Mouse (Mus musculus) frontal cortex, adult (tissue): ENCODE data around the gene Rasgef1b.

Source experiments
- ATAC-seq: cut with Nextera tagmentation; 2 replicates; pipeline ENCODE4 v1.9.2; 2017; ENCODE audit warnings: mild to moderate bottlenecking, moderate library complexity, mixed read lengths; ENCODE audit not compliant: low TSS enrichment

The Rasgef1b gene

DNA sequence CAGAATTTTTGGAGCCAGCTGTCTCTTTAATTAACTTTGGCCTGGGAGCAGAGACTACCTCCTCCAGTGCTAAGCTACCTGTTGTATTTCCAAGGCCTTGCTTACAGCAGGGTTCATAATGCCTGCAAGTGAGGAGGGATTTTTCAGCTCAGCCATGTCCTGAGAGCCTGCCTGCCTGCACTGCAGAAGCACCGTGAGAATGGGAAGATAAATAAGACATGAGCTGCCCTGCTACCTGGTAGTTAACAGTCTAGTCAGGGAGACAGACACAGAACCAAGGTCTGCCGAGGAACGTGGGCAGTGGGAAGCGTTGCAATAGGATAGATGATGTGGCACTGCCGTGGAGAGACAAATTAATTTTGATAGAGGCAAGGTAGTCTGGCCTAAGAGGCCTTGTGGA is 277.4 kb downstream of the Rasgef1b start:
- no peak for ATAC-seq

DNA sequence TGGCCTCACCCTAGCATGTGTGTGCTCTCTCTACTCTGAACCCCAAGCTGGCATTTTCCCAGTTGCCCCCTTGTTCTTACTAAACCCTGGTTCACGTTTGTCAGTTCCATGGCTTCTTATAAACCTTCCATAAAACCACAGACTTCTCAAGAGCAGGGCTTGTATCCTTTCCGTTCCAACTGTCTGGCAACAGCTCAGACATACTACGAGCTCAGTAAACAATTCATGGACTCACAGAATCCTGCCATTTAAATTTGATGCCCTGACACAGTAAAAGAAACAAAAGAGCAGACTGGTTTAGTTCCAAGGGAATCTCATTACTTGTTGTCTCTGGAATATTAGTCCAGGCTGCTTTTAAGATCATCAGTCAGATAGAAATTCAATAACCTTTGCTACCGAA is 277.9 kb downstream of the Rasgef1b start:
- no peak for ATAC-seq

DNA sequence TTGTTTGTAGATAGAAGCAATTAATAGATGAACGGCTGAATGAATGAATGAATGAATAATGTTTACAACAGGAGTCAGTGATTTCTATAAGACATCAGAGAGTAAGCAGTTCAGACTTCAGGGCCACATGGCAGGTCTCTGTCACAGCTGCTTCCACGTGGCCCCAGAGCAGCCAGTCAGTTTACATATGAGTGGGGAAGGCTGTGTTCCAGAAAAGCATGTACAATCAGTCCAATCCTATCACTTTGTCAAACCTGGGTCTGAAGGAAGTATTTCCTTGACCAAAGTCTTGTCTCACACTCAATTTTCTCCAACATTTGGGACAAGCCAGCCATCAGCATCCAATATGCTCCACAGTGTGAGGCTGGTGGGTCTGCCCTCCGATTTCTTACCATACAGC is 278.4 kb downstream of the Rasgef1b start:
- no peak for ATAC-seq

DNA sequence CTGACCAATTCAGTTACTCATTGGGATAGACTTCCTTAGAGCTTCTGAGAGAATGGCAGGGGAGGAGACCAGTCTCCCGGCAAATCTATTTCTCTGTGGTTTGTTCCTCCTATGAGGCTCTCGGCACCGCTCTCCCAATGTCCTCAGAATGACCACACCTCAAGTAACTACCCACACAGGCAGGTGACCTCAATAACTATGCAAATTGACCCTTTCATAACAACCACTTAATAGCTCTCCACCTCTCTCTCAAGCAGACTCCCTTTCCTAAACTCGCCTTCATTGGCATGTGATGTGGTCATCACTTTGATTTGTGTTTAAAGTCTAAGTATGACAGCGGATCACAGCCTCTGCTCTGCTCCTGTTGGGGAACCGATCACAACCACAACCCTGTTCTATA is 281.4 kb downstream of the Rasgef1b start:
- ATAC-seq, result no peak

DNA sequence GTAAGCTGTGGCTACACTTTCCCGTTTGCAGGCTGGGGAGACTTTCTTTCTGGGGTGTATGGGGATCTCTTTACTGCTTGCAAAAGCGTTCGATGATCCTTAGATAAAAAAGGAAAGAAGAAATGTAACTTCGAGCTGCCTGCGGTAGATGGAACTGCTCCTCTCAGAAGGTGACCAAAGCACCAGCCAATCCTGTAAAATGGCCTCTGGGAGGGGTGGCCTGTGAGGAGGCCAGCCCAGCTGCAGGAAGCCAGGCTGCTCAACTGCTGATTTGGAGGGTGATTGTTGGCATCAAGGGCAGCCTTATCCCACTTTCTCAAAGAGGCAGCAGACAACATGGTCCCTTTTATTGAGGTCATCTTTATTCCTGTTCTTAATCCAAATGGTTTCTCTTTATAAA is 283.6 kb downstream of the Rasgef1b start:
- ATAC-seq, result no peak

DNA sequence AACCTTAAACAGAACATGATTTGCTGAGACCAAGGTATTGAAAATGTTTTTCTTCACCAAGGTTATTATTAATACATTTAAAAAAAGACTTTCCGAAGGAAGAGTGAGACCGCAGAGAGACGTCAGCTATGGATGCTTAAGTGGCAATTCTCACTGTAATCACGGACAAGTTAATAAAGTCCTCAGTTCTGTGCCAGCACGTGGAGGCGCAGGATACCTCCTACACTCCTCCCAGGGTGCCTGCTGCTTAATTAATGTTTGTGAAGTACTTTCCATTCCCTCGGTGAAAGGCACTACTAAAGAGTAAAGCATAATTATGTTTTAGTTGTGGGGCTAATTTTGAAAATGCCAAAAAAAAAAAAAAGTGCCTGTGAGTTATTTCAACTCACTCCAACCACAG is 284.1 kb downstream of the Rasgef1b start:
- ATAC-seq, result peak; percentile 23; the same call in 1 of the 2 replicates

DNA sequence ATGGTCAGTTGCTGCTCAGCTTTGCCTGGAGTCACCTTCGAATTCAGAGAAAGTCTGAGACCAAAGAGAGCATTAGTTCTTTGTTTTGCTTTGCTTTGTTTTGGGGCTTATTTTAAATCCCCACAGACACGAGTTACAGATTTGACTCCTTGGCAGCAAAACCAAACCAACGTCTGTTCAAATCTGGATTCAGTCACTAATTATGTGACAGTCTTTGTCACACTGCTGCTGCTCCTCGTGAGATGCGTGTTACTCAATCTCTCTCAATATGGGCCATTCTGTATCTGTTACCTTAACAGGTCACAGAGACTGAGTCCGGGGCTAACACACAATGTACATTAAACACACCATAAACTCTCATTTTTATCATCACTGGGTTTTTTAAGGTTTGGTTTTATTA is 288.8 kb downstream of the Rasgef1b start:
- ATAC-seq, result no peak

DNA sequence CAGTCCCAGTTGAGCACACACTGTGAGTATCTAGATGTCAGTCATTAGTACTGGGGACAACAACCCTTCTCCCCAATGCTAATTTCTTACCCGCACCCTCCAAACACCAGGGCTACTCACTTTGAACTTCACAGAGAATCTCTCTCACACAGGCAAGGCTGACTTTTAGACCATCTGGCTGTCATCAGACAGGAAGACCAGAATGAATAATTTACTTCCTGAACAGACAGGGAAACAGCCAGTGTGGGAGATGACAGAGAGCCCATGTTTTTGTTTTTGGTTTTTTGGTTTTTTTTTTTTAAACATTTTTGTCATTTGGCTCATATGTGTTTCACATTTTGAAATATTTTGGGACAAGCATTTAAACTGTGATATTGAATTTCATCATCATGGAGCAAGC is 290.3 kb downstream of the Rasgef1b start:
- no peak for ATAC-seq

DNA sequence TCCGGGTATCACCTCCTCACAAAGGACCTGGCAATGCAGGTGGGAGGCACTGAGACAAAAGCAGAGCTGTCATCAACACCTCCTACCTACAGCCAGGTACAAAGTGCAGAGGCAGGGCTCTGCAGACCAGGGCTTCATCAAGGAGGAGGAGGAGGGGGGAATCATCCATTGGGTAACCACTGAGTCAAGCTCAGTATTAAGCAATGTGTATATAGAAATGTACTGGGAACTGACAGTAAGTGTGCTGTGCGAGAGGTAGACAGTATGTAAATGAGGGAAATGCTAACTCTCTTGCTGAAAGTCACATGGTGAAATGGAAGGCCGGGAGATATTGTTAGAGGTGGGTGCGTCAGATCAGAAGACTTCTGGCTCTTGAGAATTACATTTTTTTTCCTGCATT is 294.6 kb downstream of the Rasgef1b start:
- ATAC-seq, result no peak

DNA sequence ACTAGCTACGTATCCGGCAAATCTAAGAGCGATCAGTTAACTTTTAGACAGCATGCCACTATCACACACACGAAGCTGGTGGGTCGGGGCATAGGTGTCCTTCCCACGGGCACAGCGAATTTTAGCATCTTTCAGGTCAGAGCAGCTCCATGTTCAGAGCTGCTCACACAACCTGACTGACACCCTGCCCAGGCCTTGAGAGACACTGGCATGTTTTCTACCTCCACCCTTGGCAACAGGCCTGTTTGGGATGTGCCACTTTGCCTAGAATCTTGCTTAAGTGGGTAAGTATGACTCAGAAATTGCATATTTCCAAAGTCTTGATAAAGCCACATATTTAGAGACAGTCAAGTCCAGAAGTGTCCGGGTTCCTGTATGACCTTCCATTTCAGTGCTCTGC is 296.4 kb downstream of the Rasgef1b start:
- peak; percentile 57; the same call in 1 of the 2 replicates for ATAC-seq

DNA sequence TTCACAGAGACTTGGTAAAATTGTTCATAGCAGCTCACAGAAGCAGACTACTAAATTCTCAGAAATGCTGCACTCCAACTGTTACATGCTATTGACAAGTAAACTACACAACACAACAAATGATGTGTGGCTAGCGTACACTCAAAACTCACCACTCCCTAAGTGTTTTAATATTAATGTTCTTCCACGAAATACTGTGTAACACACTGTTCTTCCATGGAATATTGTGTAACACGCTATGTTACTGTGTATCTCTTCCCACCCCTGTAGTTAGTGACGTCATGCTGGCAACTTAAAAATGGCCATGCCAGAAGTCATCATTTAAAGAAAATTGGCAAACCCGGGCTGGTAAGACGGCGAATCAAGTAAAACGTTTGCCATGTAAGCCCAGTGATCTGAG is 299.6 kb downstream of the Rasgef1b start:
- no peak for ATAC-seq

DNA sequence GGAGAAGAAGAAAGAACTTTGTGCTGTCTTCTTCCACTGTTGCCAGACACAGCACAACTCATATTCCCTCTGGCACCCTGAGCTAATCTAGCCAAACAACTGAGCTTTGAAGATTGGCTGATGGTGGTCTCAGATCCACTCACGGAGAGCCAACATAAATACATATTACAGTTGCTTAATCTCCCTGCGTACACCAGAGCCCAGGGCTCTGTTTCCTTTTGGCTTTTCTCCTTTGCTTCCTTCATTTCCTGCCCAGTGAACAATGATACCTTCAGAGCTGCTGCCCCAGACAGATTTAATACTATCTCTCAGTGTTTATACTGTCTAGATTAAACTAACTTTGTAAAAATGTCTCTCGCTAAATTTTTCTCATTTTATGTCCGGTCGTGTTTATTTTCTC is 300.2 kb downstream of the Rasgef1b start:
- ATAC-seq, result no peak

DNA sequence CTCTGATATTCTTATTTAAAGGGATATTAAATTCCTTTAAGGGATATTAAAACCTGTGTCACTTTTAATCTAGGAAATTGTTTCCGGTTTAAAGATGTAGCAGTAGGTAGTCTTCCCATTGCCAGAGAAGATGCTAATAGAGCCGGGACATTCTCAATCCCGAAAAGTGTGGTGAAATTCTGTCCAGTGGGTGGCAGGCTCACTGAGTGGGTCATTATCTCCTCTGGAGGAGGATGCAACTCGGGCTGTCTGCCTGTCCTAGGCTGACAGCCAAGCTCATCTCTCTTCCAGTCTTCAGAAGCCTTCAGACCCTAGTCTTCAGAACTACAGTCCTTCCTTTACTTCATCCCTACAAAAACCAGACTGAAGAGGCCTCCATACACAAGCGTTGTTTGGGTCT is 305.6 kb downstream of the Rasgef1b start:
- ATAC-seq, result peak; percentile 90

DNA sequence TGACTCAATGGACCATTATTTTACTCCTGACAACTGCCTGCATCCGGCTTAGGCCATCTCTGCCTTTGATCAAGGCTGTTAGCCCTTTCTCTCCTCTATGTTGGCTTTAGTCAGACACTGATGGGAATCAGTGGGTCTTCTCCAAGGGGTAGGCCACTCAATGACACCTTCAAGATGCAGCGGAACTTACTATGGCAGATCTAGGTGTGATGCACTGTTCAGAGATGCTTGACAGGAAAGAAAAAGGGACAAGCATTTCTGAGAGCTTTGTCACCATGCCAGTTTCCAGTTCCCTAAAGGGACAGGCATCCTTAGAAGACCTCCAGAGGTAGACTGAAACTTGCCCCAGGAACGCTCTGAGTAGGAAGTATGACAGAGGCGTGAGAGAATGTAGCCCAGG is 306.0 kb downstream of the Rasgef1b start:
- no peak for ATAC-seq

DNA sequence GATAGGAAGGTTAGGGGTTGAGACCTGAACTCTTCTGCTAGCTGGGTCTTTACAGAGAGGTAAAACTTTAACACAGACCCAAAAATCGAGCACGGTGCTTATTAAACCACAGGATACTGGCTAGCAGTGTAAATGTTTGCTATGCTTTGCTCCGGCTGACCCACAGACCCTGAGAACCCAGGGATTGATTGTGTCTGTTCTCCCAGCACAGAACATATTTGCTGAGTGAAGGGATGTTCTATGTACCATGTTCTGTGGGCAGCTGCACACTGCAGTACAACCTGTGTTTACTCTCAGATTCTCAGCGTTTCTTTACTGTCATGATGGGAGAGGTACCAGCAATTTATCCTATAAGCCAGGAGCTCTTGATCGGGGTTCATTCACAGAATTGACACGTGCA is 306.8 kb downstream of the Rasgef1b start:
- no peak for ATAC-seq

DNA sequence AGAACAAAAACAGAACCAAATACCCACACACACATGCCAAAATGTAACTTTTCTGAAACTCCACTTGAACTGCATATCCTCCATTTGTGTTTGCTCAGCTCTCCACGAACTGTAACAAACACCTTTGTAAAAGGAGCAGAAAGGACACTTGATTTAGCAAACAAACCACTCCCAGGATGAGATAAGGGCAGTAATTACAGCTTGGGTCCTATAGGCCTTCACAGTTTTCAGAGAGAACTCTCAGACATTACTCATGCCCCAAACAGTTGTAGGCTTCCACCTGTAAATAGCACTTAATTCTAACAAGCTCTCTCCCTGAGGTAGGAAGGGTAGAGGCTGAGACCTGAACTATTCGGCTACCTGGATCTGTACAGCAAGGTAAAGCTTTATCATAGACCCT is 309.0 kb downstream of the Rasgef1b start:
- no peak for ATAC-seq

DNA sequence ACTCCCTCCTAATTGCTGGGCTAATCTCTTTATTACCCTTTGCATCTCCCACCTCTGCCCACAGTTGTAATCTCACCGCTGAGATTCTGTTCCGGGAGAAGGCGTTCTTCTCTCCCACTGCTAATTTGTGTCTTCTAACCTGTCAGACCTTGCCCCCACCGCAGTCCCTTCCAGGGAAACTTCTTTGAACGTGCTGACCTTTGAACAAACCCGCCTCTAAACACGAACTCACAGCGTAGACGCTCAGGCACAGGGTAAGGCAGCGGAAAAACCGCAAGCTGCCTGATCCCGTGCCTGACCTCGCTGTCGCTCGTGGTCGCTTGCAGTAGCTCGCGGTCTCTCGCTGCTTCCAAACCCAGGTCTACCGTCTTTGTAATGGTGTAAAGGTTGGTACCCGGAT is 312.0 kb downstream of the Rasgef1b start:
- ATAC-seq, result no peak

DNA sequence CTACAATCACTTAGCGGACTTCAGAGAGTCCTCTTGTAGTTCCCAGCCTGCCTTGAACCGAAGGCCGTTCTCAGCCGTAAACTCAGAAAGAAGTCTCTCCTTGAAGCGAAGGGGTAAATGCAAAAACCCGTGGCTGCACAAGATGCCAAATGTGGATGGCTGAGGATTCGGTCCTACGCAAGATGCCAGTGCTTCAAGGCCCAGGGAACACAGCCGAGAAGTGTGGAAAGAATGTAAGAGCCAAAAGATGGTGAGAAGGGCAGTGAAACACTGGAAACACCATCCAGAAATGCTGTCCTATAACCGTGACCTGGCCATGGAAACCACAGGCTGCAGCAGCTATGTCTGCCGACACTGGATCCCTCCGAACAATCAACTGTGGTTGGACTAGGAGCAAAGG is 313.2 kb downstream of the Rasgef1b start:
- no peak for ATAC-seq

DNA sequence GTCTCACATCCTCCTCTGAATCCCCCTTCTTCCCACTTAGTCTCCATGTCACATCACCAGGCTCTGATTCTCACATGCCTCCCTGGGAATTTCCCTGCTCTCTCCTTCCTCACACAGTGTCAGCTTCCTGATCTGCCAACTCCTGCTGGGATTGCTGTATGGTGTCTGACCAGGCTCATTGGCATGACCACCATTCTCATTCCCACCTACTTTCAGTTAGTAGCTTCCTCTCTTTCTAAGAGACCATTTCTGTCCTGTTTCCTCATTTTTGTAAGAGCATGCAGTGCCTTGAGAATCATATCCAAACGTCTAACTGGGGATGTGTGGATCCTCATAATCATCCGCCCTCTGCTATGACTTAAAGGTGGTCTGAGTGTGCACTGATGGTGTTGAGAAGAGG is 313.8 kb downstream of the Rasgef1b start:
- ATAC-seq, result no peak

DNA sequence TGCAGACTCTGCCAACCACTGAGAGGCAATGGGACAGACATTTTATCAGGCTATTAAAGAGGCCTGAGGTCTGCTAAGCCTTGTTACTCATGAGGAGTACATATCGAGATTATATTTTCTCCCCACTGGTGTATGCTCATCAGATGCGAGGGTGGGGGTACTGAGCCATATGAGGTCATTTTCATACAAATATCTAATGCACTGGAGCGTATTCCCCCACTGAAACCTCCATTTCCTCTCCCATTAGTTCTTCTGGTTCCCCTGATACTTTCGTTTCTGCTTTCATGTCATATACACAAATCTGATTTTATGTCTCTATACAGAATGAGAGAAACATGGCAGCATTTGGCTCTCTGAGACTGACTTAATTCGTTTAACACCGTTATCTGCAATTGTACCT is 314.6 kb downstream of the Rasgef1b start:
- no peak for ATAC-seq

DNA sequence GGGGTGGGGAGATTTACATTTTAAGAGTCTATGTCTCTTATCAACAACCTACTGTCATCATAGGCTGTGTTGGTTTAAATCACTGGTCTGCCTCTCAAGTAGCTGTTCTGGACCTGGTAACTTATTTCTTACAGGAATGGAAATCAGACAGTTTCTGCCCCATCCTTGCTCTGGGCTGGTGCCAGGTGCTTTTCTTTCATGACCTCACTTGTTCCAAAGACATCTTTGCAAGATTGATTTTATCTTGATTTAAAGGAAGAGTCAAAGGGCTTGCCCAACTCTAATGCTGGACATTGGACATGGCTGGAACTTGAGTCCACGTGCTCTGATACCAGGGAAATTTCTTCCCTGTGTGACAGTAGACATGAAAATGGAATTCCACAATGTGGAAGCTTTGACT is 315.0 kb downstream of the Rasgef1b start:
- ATAC-seq, result no peak; the same call in 1 of the 2 replicates

DNA sequence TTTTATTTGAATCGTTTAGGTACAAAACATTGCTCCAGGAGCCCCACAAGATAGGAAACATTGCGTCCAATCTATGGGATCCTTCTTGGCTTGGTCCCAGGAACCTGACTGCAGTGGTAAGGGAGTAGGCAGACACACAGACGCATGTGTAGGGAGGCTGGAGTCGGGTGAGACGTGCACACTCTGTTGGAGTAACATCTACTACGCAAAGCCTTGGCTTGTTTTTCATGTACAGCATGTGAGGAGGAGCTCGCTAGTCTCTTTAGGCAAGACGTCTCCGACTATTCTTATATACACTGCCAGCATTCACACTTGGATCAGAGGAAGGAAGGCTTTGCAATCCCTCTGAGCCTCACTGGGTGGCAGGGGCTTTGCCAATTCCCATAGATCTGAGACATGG is 315.5 kb downstream of the Rasgef1b start:
- peak; percentile 98 for ATAC-seq

DNA sequence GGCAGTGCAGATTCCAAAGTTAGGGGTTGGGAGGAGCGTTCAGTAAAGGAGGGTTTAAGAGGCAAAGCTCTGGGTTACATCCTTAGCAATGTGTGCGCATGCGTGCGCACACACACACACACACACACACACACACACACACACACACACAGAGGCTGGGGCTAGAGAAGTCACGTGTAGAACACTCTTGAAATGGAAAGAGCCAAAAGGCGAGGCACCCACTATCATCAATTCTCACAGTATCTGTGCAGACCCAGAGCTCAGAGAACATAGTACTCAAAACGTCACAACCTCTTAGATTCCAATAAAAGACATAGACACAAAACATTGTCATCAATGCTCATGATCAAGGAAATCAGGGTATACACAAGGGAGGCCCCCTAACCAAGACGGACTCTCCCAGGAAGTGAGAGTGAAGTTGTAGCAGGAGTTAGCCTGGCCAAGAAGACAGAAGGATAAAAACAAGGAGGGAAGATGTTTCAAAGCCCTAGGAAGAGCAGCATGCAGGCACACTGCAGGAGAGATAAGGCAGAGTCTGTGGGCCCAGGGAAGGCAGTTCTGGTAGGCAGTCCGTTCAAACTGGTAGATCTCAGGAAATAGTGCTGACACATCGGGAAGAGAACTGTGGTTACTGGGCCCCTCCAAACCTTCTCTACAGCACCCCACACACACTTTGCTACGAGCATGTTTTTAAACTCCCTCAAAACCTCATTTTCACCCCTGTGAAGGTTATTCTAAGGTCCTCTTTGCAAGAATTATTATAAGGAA is 324.3 kb downstream of the Rasgef1b start:
- 0 out of 2 replicates have a peak, but pooled peaks have one; percentile 23 for ATAC-seq

DNA sequence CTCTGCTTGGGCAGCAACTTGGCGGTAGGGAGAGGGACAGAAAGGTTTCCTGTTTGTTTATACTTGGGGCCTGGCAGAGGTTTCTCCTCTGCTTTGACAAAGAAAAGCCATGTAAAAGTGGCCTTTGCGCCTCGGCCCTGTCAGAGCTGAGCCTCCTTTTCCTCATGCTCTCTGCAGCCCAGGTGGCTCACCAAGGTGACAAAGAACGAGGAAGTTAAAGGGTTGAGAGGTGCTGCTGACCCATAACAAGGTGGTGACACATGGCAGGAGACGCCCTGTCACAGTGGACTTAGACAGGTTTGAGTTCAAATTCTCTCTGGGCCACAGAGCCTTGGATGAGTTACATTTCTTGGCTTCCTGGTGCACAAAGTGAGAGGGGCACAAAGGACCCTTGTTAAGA is 325.5 kb downstream of the Rasgef1b start:
- ATAC-seq, result no peak
